In genomic region chr6:13159437-13159836, GRCm38 (mm10) we compare ENCODE assay signal across 10 mouse cellular contexts.
A peak's percentile ranks its signal among the peaks of the same experiment; 100 is the strongest.
DNase-seq lines count a peak whose midpoint lies in the region; ATAC-seq and TF ChIP-seq lines count a peak whose summit lies in the region.
"Had no signal": no experiment of that assay in that cellular context is flagged by ENCODE, and none has a peak within 500 bp of the region (broad histone marks: within the 10 kb centered on the region; RNA-seq: fewer than 3 reads in every experiment).

No protein-coding gene starts in this region.

- no peak overlapping the region for H3K4me3 ChIP-seq in lung, postnatal 0 days (ENCODE audit: low read depth, low read length)
- no peak overlapping the region for H3K4me3 ChIP-seq in forebrain, embryonic 15.5 days
- H3K4me3 ChIP-seq: myocyte had no signal

- no peaks in the 10 kb centered on the region for H3K4me1 ChIP-seq in lung, postnatal 0 days (ENCODE audit: insufficient read depth, low read depth, low read length)
- no peaks in the 10 kb centered on the region for H3K4me1 ChIP-seq in forebrain, embryonic 15.5 days

- 85% methylated on average over 2 of the region's 2 CpGs for WGBS in lung, postnatal 0 days
- WGBS in forebrain, embryonic 15.5 days = 85% methylated on average over 2 of the region's 2 CpGs

- no peak overlapping the region for H3K27ac ChIP-seq in lung, postnatal 0 days (ENCODE audit: low read length)
- no peak overlapping the region for H3K27ac ChIP-seq in forebrain, embryonic 15.5 days (replicated peaks)

- H3K9me3 ChIP-seq in lung, postnatal 0 days (ENCODE audit: low read length) = no peaks in the 10 kb centered on the region
- no peaks in the 10 kb centered on the region for H3K9me3 ChIP-seq in forebrain, embryonic 15.5 days

- H3K4me2 ChIP-seq in lung, postnatal 0 days (replicated peaks; ENCODE audit: low read depth, low read length) = no peak overlapping the region
- no peak overlapping the region for H3K4me2 ChIP-seq in forebrain, embryonic 15.5 days (replicated peaks)

- no peak for ATAC-seq in lung, postnatal 0 days
- peak; percentile 69 for ATAC-seq in forebrain, embryonic 15.5 days (replicated peaks)
- no peak for ATAC-seq in monocyte, adult 5-6 weeks (replicated peaks; ENCODE audit: insufficient number of reproducible peaks, low FRiP score, low TSS enrichment, poor library complexity, severe bottlenecking)

- no peak for TF ChIP-seq EP300 in lung, postnatal 0 days (IDR thresholded peaks at IDR 0.05)

- TF ChIP-seq CTCF in lung, postnatal 0 days (IDR thresholded peaks at IDR 0.05) = peak; percentile 47

- no peak overlapping the region for H3K9ac ChIP-seq in lung, postnatal 0 days (replicated peaks; ENCODE audit: low read depth)
- H3K9ac ChIP-seq in forebrain, embryonic 15.5 days (replicated peaks) = no peak overlapping the region

- peak; percentile 1 for DNase-seq in cerebellum, adult 9-10 months
- DNase-seq in cerebellum, postnatal 36 days = no peak
- no peak for DNase-seq in lung, postnatal 0 days (ENCODE audit: low spot score)
- DNase-seq in lung, postnatal 25 days (ENCODE audit: low spot score) = no peak
- DNase-seq in retina, embryonic 14.5 days (ENCODE audit: low spot score) = peak; percentile 48
- DNase-seq in urinary bladder, postnatal 36 days (ENCODE audit: low spot score in 2 of 2) = no peak
- DNase-seq: heart, postnatal 4 days had no signal

- H3K36me3 ChIP-seq in lung, postnatal 0 days (ENCODE audit: insufficient read depth, low read length) = no peaks in the 10 kb centered on the region
- H3K36me3 ChIP-seq in forebrain, embryonic 15.5 days = no peaks in the 10 kb centered on the region

- H3K27me3 ChIP-seq in lung, postnatal 0 days (replicated peaks; ENCODE audit: insufficient read depth, low read length) = no peaks in the 10 kb centered on the region
- no peaks in the 10 kb centered on the region for H3K27me3 ChIP-seq in forebrain, embryonic 15.5 days

Comparison
In these comparisons a context has a peak if more than half of its experiments do, and no peak if none do; other contexts are left out.
1. DNase-seq: peak in cerebellum, adult 9-10 months (single experiment) and retina, embryonic 14.5 days (single experiment); none in cerebellum, postnatal 36 days (0 of 2), lung, postnatal 0 days (single experiment), lung, postnatal 25 days (single experiment) and urinary bladder, postnatal 36 days (0 of 2).